Mouse (Mus musculus): ENCODE data around the gene Btbd17.

Btbd17 gene

GRCm38 (mm10) chr11:114802540-114803267 is 7.0 kb upstream of the Btbd17 start:
- DNase-seq (ENCODE audit: extremely low spot score) = no peak

- DNase-seq (ENCODE audit: extremely low spot score) = no peak
Measured at GRCm38 (mm10) chr11:114801906-114802305, 6.2 kb upstream of the Btbd17 start.

GRCm38 (mm10) chr11:114798624-114799023 is 2.9 kb upstream of the Btbd17 start, which contains the start of gene Gpr142:
Gpr142 (plus strand) TSS chr11:114798924.
- DNase-seq (ENCODE audit: extremely low spot score) = no peak

- no peak for DNase-seq (ENCODE audit: extremely low spot score)
Measured at GRCm38 (mm10) chr11:114797981-114798380, 2.2 kb upstream of the Btbd17 start.

- no peak for DNase-seq (ENCODE audit: extremely low spot score)
Measured at GRCm38 (mm10) chr11:114797176-114797575, 1.4 kb upstream of the Btbd17 start.

GRCm38 (mm10) chr11:114795231-114795746 is 456 bp downstream of the Btbd17 start:
- peak; percentile 82 for DNase-seq (ENCODE audit: extremely low spot score)

- no peak for DNase-seq (ENCODE audit: extremely low spot score)
Measured at GRCm38 (mm10) chr11:114794691-114795090, 1.1 kb downstream of the Btbd17 start.

- DNase-seq (ENCODE audit: extremely low spot score) = no peak
Measured at GRCm38 (mm10) chr11:114793868-114794545, 1.7 kb downstream of the Btbd17 start.

GRCm38 (mm10) chr11:114792931-114793494 is 2.7 kb downstream of the Btbd17 start:
- DNase-seq (ENCODE audit: extremely low spot score) = no peak

GRCm38 (mm10) chr11:114791891-114792411 is 3.8 kb downstream of the Btbd17 start:
- no peak for DNase-seq (ENCODE audit: extremely low spot score)

- DNase-seq (ENCODE audit: extremely low spot score) = no peak
Measured at GRCm38 (mm10) chr11:114791351-114791889, 4.3 kb downstream of the Btbd17 start.

GRCm38 (mm10) chr11:114790841-114791240 is 4.9 kb downstream of the Btbd17 start:
- no peak for DNase-seq (ENCODE audit: extremely low spot score)

GRCm38 (mm10) chr11:114790171-114790570 is 5.6 kb downstream of the Btbd17 start:
- no peak for DNase-seq (ENCODE audit: extremely low spot score)

GRCm38 (mm10) chr11:114789716-114790115 is 6.0 kb downstream of the Btbd17 start:
- no peak for DNase-seq (ENCODE audit: extremely low spot score)

- peak; percentile 86 for DNase-seq (ENCODE audit: extremely low spot score)
Measured at GRCm38 (mm10) chr11:114789061-114789714, 6.6 kb downstream of the Btbd17 start.

- no peak for DNase-seq (ENCODE audit: extremely low spot score)
Measured at GRCm38 (mm10) chr11:114787611-114788010, 8.1 kb downstream of the Btbd17 start.

- no peak for DNase-seq (ENCODE audit: extremely low spot score)
Measured at GRCm38 (mm10) chr11:114786326-114786725, 9.4 kb downstream of the Btbd17 start.

- no peak for DNase-seq (ENCODE audit: extremely low spot score)
Measured at GRCm38 (mm10) chr11:114785892-114786291, 9.9 kb downstream of the Btbd17 start.

GRCm38 (mm10) chr11:114780076-114780475 is 15.7 kb downstream of the Btbd17 start:
- no peak for DNase-seq (ENCODE audit: extremely low spot score)

- DNase-seq (ENCODE audit: extremely low spot score) = no peak
Measured at GRCm38 (mm10) chr11:114771896-114772295, 23.8 kb downstream of the Btbd17 start.

GRCm38 (mm10) chr11:114769911-114770310 is 25.8 kb downstream of the Btbd17 start:
- no peak for DNase-seq (ENCODE audit: extremely low spot score)

Data from embryo, embryonic 9.5 days (tissue).